Mouse (Mus musculus): ENCODE data around the gene Gad1. TPM values are rescaled to one million over a fixed set of nuclear protein-coding genes. Genes with fewer than 3 reads are reported as not detected.
A peak's percentile ranks its signal among the peaks of the same experiment; 100 is the strongest.

Gene Gad1
- total and polyA plus RNA-seq, 3 experiments: 0.05 TPM; not detected in 2

- Histone ChIP-seq H3K36me3 (replicated peaks) (no peaks in the 10 kb centered on the region), H3K4me1 (ENCODE audit: insufficient read depth, low read depth, low read length) (no peaks in the 10 kb centered on the region), H3K4me3 (ENCODE audit: low read depth, low read length) (no peak overlapping the region), H3K9me3 (replicated peaks) (no peaks in the 10 kb centered on the region), H3K27me3 (ENCODE audit: insufficient read depth, low read length) (peaks cover 4% of the 10 kb centered on the region; the same call in 1 of the 2 replicates)
- no peak for DNase-seq (ENCODE audit: low spot score)
- no peak for ATAC-seq (ENCODE audit: extremely low read depth, insufficient number of reproducible peaks, low FRiP score, poor library complexity, severe bottlenecking)
- TF ChIP-seq POLR2AphosphoS5 (IDR thresholded peaks at IDR 0.05; ENCODE audit: insufficient replicate concordance, low read depth, low read length) (no peak), CTCF (IDR thresholded peaks at IDR 0.05; ENCODE audit: low read depth, low read length) (no peak), TAL1 (conservative IDR thresholded peaks at IDR 0.05; ENCODE audit: low read depth, low read length) (no peak), GATA1 (IDR thresholded peaks at IDR 0.05; ENCODE audit: borderline replicate concordance, low read length) (no peak), GATA2 (IDR thresholded peaks at IDR 0.05; ENCODE audit: borderline replicate concordance, low read depth, low read length) (no peak)
Observed at GRCm38 (mm10) chr2:70616076-70616475, 63.2 kb downstream of the Gad1 start.

GRCm38 (mm10) chr2:70616617-70617016 is 63.7 kb downstream of the Gad1 start:
- H3K27me3 ChIP-seq (ENCODE audit: insufficient read depth, low read length): peaks cover 4% of the 10 kb centered on the region; the same call in 1 of the 2 replicates
- no peaks in the 10 kb centered on the region for H3K36me3 ChIP-seq (replicated peaks)
- DNase-seq (ENCODE audit: low spot score) (no peak), ATAC-seq (ENCODE audit: extremely low read depth, insufficient number of reproducible peaks, low FRiP score, poor library complexity, severe bottlenecking) (no peak)
- no peaks in the 10 kb centered on the region for H3K4me1 ChIP-seq (ENCODE audit: insufficient read depth, low read depth, low read length)
- TF ChIP-seq POLR2AphosphoS5 (IDR thresholded peaks at IDR 0.05; ENCODE audit: insufficient replicate concordance, low read depth, low read length): no peak
- no peak for TF ChIP-seq CTCF (IDR thresholded peaks at IDR 0.05; ENCODE audit: low read depth, low read length)
- TF ChIP-seq GATA1 (IDR thresholded peaks at IDR 0.05; ENCODE audit: borderline replicate concordance, low read length): no peak
- no peak for TF ChIP-seq GATA2 (IDR thresholded peaks at IDR 0.05; ENCODE audit: borderline replicate concordance, low read depth, low read length)
- TF ChIP-seq TAL1 (conservative IDR thresholded peaks at IDR 0.05; ENCODE audit: low read depth, low read length): no peak
- H3K9me3 ChIP-seq (replicated peaks): no peaks in the 10 kb centered on the region
- H3K4me3 ChIP-seq (ENCODE audit: low read depth, low read length): no peak overlapping the region

DNA sequence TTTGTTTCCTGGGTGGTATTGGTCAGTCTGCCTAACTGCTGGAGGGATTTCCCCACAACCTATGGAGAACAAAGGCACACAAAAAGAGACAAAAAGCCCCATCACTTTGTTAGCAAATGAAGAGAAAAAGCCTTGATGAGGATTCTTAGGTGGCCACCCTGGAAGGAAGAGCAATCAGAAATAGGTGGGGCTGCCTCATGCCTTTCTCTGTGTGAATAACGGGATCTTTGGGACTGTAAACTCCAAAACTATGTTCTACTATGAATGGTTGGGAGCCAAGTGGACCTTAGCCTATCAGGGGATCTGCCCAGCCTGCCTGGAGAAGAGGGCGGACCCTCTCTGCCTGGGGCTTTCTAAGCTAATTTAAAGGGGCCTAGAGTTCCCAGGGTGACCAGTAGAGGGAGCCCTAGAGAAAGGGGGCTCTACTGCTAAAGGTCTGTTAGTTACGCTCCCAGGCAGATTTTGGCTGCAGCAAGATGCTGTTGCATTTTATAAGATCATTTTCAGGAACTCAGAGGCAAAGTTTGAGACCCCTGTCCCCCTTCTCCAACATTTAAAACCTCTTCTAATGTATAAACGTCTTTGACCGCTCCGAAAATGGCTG is 66.5 kb downstream of the Gad1 start:
- H3K36me3 ChIP-seq (replicated peaks): no peaks in the 10 kb centered on the region
- DNase-seq (ENCODE audit: low spot score) (peak; percentile 3), ATAC-seq (ENCODE audit: extremely low read depth, insufficient number of reproducible peaks, low FRiP score, poor library complexity, severe bottlenecking) (no peak)
- no peaks in the 10 kb centered on the region; the same call in 1 of the 2 replicates for H3K27me3 ChIP-seq (ENCODE audit: insufficient read depth, low read length)
- no peaks in the 10 kb centered on the region for H3K9me3 ChIP-seq (replicated peaks)
- H3K4me1 ChIP-seq (ENCODE audit: insufficient read depth, low read depth, low read length): no peaks in the 10 kb centered on the region
- H3K4me3 ChIP-seq (ENCODE audit: low read depth, low read length): no peak overlapping the region
- TF ChIP-seq GATA1 (IDR thresholded peaks at IDR 0.05; ENCODE audit: borderline replicate concordance, low read length) (no peak), CTCF (IDR thresholded peaks at IDR 0.05; ENCODE audit: low read depth, low read length) (peak; percentile 50; the same call in 1 of the 2 replicates), TAL1 (conservative IDR thresholded peaks at IDR 0.05; ENCODE audit: low read depth, low read length) (no peak), POLR2AphosphoS5 (IDR thresholded peaks at IDR 0.05; ENCODE audit: insufficient replicate concordance, low read depth, low read length) (no peak), GATA2 (IDR thresholded peaks at IDR 0.05; ENCODE audit: borderline replicate concordance, low read depth, low read length) (no peak)

DNA sequence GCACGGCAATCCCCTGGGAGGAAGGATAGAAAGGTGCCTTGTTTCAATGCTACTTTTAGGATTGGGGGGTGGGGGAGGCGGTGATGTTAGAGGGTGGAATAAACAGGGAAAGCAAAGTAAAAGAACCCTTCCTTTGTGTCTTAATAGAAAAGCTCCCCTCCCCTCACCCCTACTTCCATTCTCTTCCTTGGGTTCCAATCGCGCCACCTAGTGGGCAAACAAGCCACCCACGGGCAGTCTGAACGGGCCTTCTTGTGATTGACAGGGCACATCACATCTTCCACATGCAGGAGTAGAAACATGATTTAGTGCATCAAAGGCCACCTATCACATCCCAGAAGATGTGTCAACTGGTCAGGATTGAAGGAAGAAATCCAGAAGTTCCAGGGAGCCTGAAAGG is 67.4 kb downstream of the Gad1 start:
- DNase-seq (ENCODE audit: low spot score): peak; percentile 10
- no peaks in the 10 kb centered on the region for H3K9me3 ChIP-seq (replicated peaks)
- no peaks in the 10 kb centered on the region for H3K36me3 ChIP-seq (replicated peaks)
- no peak overlapping the region for H3K4me3 ChIP-seq (ENCODE audit: low read depth, low read length)
- TF ChIP-seq TAL1 (conservative IDR thresholded peaks at IDR 0.05; ENCODE audit: low read depth, low read length) (no peak), CTCF (IDR thresholded peaks at IDR 0.05; ENCODE audit: low read depth, low read length) (peak; percentile 40; the same call in 1 of the 2 replicates)
- no peaks in the 10 kb centered on the region for H3K4me1 ChIP-seq (ENCODE audit: insufficient read depth, low read depth, low read length)
- ATAC-seq (ENCODE audit: extremely low read depth, insufficient number of reproducible peaks, low FRiP score, poor library complexity, severe bottlenecking): no peak
- no peaks in the 10 kb centered on the region for H3K27me3 ChIP-seq (ENCODE audit: insufficient read depth, low read length)

DNA sequence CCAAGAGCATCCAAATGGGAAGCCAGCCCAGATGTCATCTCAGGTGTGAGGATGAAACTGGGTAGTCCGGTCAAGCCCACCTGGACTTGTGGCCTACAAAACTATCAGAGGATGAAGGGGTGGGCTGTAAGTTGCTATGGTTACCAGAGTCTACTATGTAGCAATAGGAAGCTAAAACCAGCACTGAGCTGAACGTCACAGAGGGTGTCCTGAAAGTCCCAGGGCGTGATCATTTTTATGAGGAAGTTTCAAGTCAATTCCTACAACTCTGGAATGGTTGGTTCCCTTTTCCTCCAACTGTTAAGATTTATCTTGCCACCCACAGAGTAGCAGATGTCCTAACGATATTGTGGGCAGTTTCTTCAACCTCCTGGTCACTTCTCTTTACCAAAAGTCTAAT is 69.4 kb downstream of the Gad1 start:
- Histone ChIP-seq H3K27me3 (ENCODE audit: insufficient read depth, low read length) (no peaks in the 10 kb centered on the region), H3K4me1 (ENCODE audit: insufficient read depth, low read depth, low read length) (no peaks in the 10 kb centered on the region), H3K4me3 (ENCODE audit: low read depth, low read length) (no peak overlapping the region), H3K9me3 (replicated peaks) (peaks cover under 1% of the 10 kb centered on the region), H3K36me3 (replicated peaks) (no peaks in the 10 kb centered on the region)
- no peak for TF ChIP-seq GATA2 (IDR thresholded peaks at IDR 0.05; ENCODE audit: borderline replicate concordance, low read depth, low read length)
- no peak for TF ChIP-seq POLR2AphosphoS5 (IDR thresholded peaks at IDR 0.05; ENCODE audit: insufficient replicate concordance, low read depth, low read length)
- no peak for TF ChIP-seq TAL1 (conservative IDR thresholded peaks at IDR 0.05; ENCODE audit: low read depth, low read length)
- TF ChIP-seq GATA1 (IDR thresholded peaks at IDR 0.05; ENCODE audit: borderline replicate concordance, low read length): no peak
- TF ChIP-seq CTCF (IDR thresholded peaks at IDR 0.05; ENCODE audit: low read depth, low read length): no peak
- DNase-seq (ENCODE audit: low spot score) (no peak), ATAC-seq (ENCODE audit: extremely low read depth, insufficient number of reproducible peaks, low FRiP score, poor library complexity, severe bottlenecking) (no peak)

GRCm38 (mm10) chr2:70625761-70626160 is 72.9 kb downstream of the Gad1 start:
- DNase-seq (ENCODE audit: low spot score) (no peak), ATAC-seq (ENCODE audit: extremely low read depth, insufficient number of reproducible peaks, low FRiP score, poor library complexity, severe bottlenecking) (no peak)
- H3K9me3 ChIP-seq (replicated peaks): peaks cover 3% of the 10 kb centered on the region
- TF ChIP-seq GATA1 (IDR thresholded peaks at IDR 0.05; ENCODE audit: borderline replicate concordance, low read length) (no peak), GATA2 (IDR thresholded peaks at IDR 0.05; ENCODE audit: borderline replicate concordance, low read depth, low read length) (no peak), CTCF (IDR thresholded peaks at IDR 0.05; ENCODE audit: low read depth, low read length) (no peak), POLR2AphosphoS5 (IDR thresholded peaks at IDR 0.05; ENCODE audit: insufficient replicate concordance, low read depth, low read length) (no peak), TAL1 (conservative IDR thresholded peaks at IDR 0.05; ENCODE audit: low read depth, low read length) (no peak)
- no peaks in the 10 kb centered on the region for H3K4me1 ChIP-seq (ENCODE audit: insufficient read depth, low read depth, low read length)
- no peaks in the 10 kb centered on the region for H3K36me3 ChIP-seq (replicated peaks)
- no peak overlapping the region for H3K4me3 ChIP-seq (ENCODE audit: low read depth, low read length)
- H3K27me3 ChIP-seq (ENCODE audit: insufficient read depth, low read length): peaks cover 4% of the 10 kb centered on the region; the same call in 1 of the 2 replicates
